Mouse (Mus musculus): ENCODE measurements at regions not wholly inside any gene's neighbourhood (a gene's known extent, or its start where the extent isn't known, plus 50 kb on each side); places are given as distances from the start of the nearest gene placed in this dataset.

GRCm38 (mm10) chr4:9003891-9004290 lies 765.0 kb upstream of the Car8 start:
- no peak for DNase-seq (ENCODE audit: low spot score)

GRCm38 (mm10) chr4:9002380-9002779 lies 763.5 kb upstream of the Car8 start:
- no peak for DNase-seq (ENCODE audit: low spot score)

DNA sequence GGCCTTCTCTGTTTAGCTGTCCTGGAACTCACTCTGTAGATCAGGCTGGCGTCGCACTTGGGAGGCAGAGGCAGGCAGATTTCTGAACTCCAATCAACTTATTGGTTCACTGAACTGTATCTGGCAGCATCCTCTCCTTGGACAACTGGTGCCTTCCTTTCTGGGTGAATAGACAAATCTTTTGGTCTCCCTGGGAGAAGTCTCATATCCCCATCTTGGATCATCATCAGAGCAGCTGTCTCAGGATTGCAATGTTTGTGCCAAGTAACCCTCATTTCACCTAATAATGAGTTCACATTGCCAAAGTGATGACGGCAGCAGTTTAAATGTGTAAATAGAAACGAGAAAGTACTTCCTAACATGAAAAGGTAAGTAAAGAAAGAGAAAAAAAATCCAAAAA lies 759.8 kb upstream of the Car8 start:
- no peak for DNase-seq (ENCODE audit: low spot score)

DNA sequence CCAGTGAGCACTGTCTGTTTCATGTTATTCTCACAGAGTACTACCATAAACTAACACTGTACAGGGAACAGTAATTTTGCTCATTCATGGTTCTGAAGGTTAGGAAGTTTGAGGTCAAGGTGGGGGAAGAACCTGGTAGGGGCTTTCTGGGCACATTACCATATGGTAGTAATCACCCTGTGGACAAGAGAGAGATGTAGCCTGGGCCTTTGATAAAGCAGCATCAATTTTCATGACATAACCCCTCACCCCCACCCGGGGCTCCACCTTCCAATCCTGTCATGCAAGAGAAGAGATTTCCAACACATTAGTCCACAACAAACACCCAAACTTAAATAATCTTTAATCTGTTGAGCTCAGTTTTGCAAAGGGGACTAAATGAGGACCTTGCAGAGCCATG lies 753.3 kb upstream of the Car8 start:
- DNase-seq (ENCODE audit: low spot score), result no peak

DNA sequence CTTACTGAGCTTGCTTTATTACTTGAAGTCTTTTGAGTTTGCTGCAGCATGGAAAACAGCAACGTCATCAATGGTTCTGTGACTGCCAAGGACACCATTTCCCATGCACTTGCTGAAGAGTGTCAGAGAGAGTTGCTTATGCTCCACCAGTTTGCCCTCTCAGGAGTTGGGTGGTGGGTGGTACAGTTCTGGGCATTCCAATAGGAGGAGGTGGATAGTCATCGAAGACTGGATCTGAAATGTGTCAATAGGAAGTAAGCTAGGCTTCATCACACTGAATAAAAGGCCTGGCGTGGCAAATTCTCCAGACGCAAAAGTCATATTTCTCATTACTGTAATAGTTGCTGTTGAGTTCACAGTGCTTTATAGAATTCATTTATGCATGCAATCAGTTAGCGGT lies 751.7 kb upstream of the Car8 start:
- no peak for DNase-seq (ENCODE audit: low spot score)

DNA sequence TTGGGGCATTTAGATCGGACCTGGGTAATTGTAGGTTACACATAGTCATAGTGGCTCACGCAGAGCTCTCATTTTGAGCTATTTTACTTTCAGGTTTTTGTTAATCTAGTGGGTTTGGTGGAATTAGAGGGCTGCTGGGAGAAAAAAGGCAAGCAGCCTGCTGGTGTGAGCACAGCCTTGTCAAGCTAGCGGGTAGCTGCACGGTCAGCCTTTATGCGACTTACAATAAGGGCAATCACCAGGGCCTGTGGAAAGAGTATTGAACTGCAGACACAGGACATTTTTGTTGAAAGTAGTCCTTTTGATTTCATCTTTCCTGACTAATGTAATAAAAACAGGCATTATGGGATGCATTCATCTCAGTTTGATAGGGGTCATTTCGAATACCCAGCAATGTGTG lies 750.8 kb upstream of the Car8 start:
- DNase-seq (ENCODE audit: low spot score), result no peak

- DNase-seq (ENCODE audit: low spot score), result no peak
These were observed 750.3 kb upstream of the Car8 start for GRCm38 (mm10) chr4:8989110-8989509.

GRCm38 (mm10) chr4:8988345-8988733 lies 749.5 kb upstream of the Car8 start:
- DNase-seq (ENCODE audit: low spot score), result no peak

DNA sequence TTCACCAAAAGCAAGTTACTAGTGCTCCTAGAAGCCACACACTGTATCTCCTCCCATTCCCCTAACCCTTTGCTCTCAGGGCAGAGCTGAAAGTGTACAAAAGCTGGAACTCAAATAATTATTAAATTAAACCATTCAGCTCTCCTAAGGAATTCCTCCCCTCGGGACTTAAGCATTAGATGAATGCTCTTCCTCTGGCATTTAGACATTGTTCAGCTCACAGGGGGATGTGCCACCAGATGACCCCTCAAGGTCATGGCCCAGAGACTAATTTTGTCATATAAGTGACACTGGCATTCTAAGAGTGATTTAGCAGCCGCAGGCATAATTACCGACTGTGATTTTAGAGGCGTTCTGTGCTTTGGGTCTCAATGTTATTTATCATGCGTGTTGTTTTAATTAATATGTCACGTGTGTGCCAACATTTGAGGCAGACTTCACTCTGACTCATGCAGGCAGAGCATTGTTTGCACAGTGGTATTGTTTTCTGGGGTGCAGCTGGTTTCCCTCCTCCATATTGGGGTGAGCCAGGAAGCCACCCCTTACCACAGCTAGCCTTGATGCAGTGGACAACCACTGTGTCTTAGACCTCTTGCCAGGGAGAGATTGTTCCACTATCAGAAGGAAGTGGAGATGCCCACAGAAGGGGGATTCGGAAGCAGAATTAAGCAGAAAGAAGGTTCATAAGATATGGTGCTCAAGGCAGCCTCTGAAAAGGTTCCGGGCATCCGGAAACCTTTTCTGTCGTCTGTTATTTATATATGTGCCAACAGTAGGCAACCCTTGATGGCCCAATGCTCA lies 748.9 kb upstream of the Car8 start:
- DNase-seq (ENCODE audit: low spot score), result no peak

DNA sequence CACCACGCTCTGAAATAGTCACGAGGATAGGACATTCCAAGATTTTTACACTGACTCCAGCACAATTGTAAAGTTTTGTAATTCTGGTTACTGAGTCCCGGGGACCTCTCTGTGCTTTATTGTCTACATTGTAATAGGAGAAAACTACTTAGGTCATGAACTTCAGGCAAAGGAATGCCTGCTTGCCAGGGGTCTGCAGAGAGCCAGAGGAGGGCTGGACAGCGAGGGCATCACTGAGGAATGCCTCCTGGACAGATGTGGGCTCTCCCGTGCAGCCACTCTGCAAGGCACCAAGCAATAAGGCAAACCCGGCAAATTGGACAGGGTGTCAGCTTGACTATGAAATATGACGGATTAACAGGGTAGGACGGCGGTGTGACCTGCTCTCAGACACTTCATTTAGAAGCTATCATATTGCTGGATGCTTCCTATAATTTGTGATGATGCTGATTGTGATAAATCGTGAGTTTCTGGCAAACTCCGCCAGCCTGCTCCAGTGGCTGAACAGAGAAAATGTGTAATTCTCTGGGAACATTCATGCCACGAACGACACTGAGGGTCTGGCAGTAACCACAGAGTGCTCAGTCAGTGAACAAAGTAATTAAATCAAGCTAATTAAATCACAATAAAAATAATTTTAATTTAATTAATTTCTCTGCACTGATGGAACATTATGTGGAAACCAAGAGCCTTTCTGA lies 747.7 kb upstream of the Car8 start:
- DNase-seq (ENCODE audit: low spot score), result no peak

- DNase-seq (ENCODE audit: low spot score), result no peak
These were observed 745.3 kb upstream of the Car8 start for GRCm38 (mm10) chr4:8984059-8984606.

- no peak for DNase-seq (ENCODE audit: low spot score)
These were observed 740.1 kb upstream of the Car8 start for GRCm38 (mm10) chr4:8978949-8979348.

DNA sequence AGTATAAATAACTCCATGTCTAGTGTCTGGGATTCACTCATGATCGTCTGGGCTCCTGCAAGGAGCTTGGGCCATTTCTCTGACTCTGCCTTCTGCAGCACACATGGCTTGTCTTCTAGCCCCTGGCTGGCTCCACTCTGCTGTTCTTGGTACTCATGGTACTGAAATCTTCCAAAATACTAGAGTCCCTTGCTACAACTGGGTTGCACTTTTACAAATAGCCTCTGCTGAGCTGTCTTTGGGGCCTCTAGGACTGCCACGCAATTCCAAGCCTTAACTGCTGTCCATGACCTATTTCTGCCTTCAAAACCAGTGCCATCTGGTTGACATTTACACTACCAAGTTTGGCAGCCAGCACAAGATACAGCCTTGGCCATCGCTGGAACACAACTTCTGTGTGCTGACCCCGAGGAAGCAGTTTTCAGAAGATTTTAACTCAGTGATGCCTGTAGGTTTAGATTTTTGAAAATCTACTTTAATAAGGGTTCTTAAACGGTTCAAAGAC lies 731.2 kb upstream of the Car8 start:
- DNase-seq (ENCODE audit: low spot score), result no peak

DNA sequence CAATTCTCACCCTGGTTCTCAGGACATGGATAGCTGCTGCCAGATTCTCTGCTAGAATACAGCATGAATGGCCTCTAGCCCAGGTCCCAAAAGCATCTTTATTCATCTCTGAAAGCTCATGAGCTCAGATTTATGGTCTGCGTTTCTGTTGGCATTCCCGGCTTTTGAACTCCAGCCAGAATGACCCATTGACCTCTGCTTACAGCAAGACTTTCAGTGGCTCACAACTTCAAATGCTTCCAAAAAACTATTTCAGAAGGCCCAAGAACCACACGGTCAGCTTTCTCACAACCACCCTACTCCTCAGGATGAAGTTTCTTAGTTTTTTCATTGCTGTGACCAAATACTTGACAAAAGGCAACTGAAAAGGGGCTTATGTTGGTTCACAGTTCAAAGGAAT lies 729.9 kb upstream of the Car8 start:
- no peak for DNase-seq (ENCODE audit: low spot score)

- no peak for DNase-seq (ENCODE audit: low spot score)
These were observed 729.1 kb upstream of the Car8 start for GRCm38 (mm10) chr4:8967986-8968385.

GRCm38 (mm10) chr4:8965563-8965962 lies 726.7 kb upstream of the Car8 start:
- DNase-seq (ENCODE audit: low spot score), result no peak

DNA sequence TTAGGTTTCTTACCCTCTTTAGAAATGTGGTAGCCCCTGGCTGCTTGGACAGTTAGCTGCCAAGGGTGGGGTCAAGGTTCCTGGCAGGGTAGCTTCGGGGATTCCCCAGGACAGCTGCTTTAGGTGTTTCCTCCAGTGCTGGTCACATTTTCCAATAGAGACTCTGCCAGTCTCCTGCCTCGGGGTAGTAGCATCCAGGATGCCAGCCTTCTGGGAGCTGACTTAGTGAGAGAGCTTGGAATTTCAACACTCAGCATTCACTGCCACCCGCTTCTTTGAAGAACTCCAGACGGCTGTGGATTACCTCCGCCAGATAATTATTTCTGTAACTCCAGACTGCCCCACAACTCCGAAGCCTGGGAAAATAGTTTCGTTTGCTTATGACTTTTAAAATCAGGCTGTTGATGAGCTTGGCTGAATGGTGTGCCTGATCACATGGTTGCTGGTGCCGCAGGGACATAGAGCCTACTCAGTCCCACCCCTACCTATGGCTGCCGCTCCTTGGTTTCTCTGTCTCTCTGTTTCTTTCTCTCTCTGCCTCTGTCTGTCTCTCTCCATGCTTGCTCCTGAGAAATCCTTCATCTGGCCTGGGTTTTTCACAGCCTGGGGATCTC lies 724.2 kb upstream of the Car8 start:
- DNase-seq (ENCODE audit: low spot score), result no peak

DNA sequence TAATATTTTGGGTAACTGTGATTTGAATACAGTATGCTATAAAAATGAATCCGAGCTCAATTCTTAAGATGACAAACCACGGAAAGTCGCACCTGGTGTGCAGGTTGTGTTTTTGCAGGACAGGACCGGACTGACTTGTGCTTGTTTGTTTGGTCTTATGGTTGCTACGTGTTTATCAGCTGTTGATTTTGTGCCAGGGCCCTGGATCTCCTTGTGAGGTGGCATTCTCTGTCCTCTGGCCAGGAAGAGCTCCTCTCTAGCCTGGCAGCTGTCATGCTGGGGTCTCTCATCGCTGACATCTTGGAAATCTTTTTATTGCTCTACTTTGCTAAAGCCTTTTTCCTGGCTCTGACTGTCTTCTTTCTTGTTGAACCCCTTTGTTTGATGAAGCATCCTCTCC lies 723.0 kb upstream of the Car8 start:
- DNase-seq (ENCODE audit: low spot score), result no peak

DNA sequence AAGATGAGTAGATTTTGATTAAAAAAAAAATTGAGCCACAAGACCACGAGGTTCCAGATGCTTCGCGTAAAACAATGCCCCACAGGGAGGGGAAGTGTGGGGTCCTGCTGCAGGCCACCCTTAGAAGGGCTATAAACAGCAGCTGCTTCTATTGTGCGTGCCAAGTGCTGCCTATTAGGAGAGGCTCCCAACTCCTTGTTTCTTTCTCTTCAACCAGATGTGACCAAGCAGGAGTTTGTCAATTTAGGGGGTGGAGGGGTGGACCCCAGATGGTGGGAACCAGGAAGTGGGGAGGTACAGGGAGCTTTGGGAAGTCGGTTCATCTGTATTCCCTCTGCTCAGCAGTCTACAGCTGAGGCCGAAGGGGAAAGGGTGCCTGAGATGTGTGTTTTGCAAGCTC lies 718.9 kb upstream of the Car8 start:
- no peak for DNase-seq (ENCODE audit: low spot score)

- DNase-seq (ENCODE audit: low spot score), result no peak
These were observed 718.1 kb upstream of the Car8 start for GRCm38 (mm10) chr4:8957023-8957343.

DNA sequence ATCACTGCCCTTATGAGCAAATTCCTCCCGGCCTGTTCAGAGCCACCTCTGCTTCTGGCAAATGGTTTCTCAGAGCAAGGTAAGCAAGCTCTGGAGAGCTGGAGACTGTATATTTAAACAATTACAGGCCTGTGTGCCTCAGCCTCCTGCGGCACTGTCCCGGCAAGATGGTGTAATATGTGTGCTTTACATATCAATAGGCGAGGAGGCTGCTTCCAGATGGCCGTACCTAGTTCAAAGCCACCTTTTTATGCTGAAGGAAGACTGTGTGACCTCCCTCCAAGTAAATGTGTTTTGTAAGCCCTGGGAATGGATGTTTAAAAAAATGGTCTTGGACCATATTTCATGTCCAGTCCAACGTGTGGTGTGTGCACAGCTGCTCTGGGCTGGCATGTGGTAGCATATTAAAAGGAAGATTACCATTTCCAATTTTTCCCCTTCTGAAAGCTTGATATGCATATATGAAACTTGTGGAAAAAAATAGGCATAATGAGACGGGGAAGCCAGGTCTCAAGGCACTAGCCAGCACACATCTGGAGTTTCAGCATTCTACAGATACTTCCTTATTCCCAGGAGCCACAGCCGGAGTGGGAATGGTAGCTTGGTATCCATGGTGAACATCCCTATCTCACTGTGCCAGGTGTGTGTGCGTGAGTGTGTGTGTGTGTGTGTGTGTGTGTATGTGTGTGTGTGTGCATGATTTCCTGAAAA lies 717.6 kb upstream of the Car8 start:
- DNase-seq (ENCODE audit: low spot score), result no peak

- DNase-seq (ENCODE audit: low spot score), result no peak
These were observed 716.5 kb upstream of the Car8 start for GRCm38 (mm10) chr4:8955306-8955705.

Data from lung, postnatal 25 days (tissue).